Mouse (Mus musculus) megakaryocyte-erythroid progenitor cell, adult 5 weeks (primary cell): ENCODE data around the gene Dnal1. TPM values are rescaled to one million over a fixed set of nuclear protein-coding genes. Genes with fewer than 3 reads are reported as not detected.

Experiments
- polyA plus RNA-seq: library from polyadenylated mRNA; stranded (reverse); fragments of >175 nt; gene quantifications from 2 replicates; pipeline ENCODE4 v1.2.3, GENCODE M21; 2012

Dnal1 gene
- polyA plus RNA-seq, result 0.03 and 0.10 TPM in 2 replicates

GRCm38 (mm10) chr12:84114153-84114994 lies at the start of gene Dnal1:
Dnal1 (plus strand) TSS chr12:84114366.

DNA sequence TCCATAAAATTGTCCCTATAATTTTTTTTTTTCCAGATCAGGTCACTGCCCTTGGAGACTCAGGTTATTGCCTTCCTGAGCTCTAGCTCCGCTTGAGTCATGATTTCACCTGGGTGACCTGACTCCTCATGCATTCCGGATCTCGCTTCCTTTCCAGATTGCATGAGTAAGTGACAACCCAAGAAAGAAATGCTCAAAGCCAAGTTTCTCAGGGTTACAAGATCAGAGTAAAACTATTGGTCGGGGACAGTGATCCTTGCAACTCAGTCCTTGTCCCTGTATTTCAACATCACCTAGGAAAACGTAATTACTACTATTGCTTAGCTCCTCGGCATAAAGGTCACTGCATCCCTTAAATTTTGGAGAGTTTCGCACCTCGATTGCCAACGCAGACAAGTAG lies 45.2 kb upstream of the Dnal1 start, which contains the start of gene Acot5:
TSS of gene Acot5 (plus strand) at position 340 of the 400 bp plus-strand sequence.

GRCm38 (mm10) chr12:84100604-84101492 lies 13.3 kb upstream of the Dnal1 start, which contains the start of gene Acot6:
Acot6 (plus strand) TSS chr12:84100654.

DNA sequence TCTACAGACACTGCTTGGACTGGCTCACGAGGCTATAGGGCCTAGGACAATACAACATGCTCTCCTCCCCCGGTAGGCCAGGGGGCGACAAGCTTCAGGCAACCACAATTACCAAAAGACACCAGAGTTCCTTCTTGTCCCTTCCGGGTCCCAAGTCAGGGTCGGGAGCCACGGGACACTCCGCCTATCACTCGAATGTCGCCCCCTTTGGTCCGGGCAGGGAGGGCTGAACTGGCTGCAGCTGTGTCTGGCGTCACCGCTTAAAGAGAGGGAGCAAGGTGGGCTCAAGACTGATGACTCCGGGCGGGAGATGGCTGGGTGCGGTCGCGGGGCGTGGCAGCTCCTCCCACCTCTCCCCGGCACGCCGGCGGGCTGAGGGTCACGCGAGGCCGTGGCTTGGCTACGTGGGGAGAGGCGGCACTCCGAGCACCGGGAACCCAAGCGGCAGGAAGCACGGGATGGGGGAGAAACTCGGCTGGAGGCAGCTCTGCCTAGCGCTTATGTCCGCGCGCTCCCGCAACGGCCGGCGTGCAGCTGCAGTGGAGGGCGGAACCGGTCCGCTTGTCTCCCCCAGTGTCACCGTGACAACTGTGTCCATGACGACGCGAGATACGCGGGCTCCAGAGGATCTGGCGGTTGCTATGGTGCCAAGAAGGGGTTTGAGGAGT lies 33.9 kb downstream of the Dnal1 start, which contains the start of gene Pnma1:
TSS of gene Pnma1 (minus strand) at position 536 of the 668 bp plus-strand sequence.

Other genes with a start within 250 kb of the Dnal1 start
- gene Numb, start 192.4 kb upstream of the Dnal1 start, polyA plus RNA-seq, result 12.8 and 16.1 TPM in 2 replicates
- gene Riox1, start 163.8 kb upstream of the Dnal1 start, polyA plus RNA-seq, result 46.2 and 48.3 TPM in 2 replicates
- gene Heatr4, start 129.5 kb upstream of the Dnal1 start, polyA plus RNA-seq, result 0.03 TPM in 1 of 2 replicates, not detected in the other
- gene Acot2, start 126.5 kb upstream of the Dnal1 start, polyA plus RNA-seq, result 10.3 and 10.9 TPM in 2 replicates
- gene Acot1, start 104.9 kb upstream of the Dnal1 start, polyA plus RNA-seq, result 6.9 and 7.1 TPM in 2 replicates
- gene Acot4, start 76.0 kb upstream of the Dnal1 start, polyA plus RNA-seq, result 0.05 and 0.10 TPM in 2 replicates
- gene Gm49366, start 75.4 kb upstream of the Dnal1 start, polyA plus RNA-seq, result not detected in 2 replicates
- not detected in 2 replicates for gene Acot3, start 62.2 kb upstream of the Dnal1 start, polyA plus RNA-seq
- not detected in 2 replicates for gene Acot5, start 45.0 kb upstream of the Dnal1 start, polyA plus RNA-seq
- 0.34 and 0.37 TPM in 2 replicates for gene Acot6, start 13.7 kb upstream of the Dnal1 start, polyA plus RNA-seq
- gene Pnma1, start 34.1 kb downstream of the Dnal1 start, polyA plus RNA-seq, result 0.11 and 0.38 TPM in 2 replicates
- 73.5 and 102 TPM in 2 replicates for gene Elmsan1, start 104.5 kb downstream of the Dnal1 start, polyA plus RNA-seq
- 2.2 and 4.7 TPM in 2 replicates for gene Ptgr2, start 170.9 kb downstream of the Dnal1 start, polyA plus RNA-seq
- gene Zfp410, start 202.5 kb downstream of the Dnal1 start, polyA plus RNA-seq, result 1.6 and 3.0 TPM in 2 replicates
- 9.3 and 10.3 TPM in 2 replicates for gene Coq6, start 247.3 kb downstream of the Dnal1 start, polyA plus RNA-seq
- gene Fam161b, start 247.5 kb downstream of the Dnal1 start, polyA plus RNA-seq, result 0.27 and 0.35 TPM in 2 replicates